Mouse (Mus musculus): Measurements from ENCODE around the gene Cacnb4.

DNA sequence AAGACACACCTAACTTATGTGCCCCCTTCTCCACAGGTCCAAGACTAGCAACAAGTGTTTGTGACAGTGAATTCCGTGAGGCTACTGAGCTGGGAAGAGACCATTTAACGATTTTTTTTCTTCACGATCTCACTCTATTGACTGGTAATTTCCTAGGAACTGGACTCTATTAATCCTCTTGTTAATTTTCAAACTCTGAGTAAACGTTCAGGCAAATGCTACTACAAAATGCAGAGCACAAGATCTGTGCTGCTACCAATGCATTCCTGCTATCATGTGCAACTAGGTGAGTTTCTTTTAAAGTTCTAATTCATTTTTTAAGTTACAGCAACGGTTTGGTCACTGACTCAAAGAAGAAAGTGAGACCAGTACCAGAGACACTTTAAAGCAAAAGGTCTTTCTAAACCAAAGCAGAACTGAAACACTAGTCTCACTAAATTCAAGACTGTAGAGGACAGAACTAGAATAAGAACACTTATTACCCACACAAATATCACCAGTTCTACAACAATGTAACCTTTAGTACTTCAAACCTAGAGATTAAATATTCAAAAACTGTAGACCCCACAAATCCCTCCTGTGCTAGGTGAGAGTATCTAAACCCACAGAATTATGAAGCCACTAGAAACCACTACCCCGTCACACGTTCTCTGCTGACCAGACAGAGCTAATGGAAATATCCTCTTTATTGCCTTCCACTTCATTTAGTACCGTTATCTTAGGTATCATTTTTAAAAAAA, 253.6 kb downstream of the Cacnb4 start:
- TF ChIP-seq EP300 (IDR thresholded peaks at IDR 0.05; ENCODE audit: insufficient read depth, low read depth, low read length) (no peak), CTCF (IDR thresholded peaks at IDR 0.05) (no peak)

Measured in heart, adult 2 months (tissue).